Mouse (Mus musculus) forebrain, postnatal 0 days (tissue): ENCODE measurements around the gene Dop1a. TPM values are rescaled to one million over a fixed set of nuclear protein-coding genes. Genes with fewer than 3 reads are reported as not detected.
"Not testable (repeated sequence)": the region's sequence is repeated elsewhere in the genome, so short reads cannot be mapped to it uniquely, and the experiment has no call there.

Experiments used
- ATAC-seq: fragments of 200-750 bp; cut with Nextera tagmentation; 2 replicates; pipeline ENCODE4 v1.8.0; 2017; ENCODE audit warnings: mild to moderate bottlenecking, moderate library complexity
- DNase-seq: peaks from one replicate; pipeline ENCODE4 v3.0.0-alpha.2; 2015
- H3K27ac ChIP-seq: fragments of 300-500 bp; sonication (generic); 2 replicates; pipeline ENCODE4 v1.5.1; 2014; ENCODE audit warnings: low read depth, mild to moderate bottlenecking, antibody characterized with exemption, low read length, moderate library complexity, mixed read lengths
- H3K27me3 ChIP-seq: fragments of 300-500 bp; sonication (generic); 2 replicates; pipeline ENCODE4 v1.6.1; 2014; ENCODE audit warnings: mild to moderate bottlenecking, low read length, mixed read lengths; ENCODE audit not compliant: insufficient read depth
- H3K36me3 ChIP-seq: fragments of 300-500 bp; sonication (generic); 2 replicates; pipeline ENCODE4 v1.6.1; 2014; ENCODE audit warnings: mild to moderate bottlenecking, moderate library complexity; ENCODE audit not compliant: insufficient read depth
- H3K4me1 ChIP-seq: fragments of 300-500 bp; sonication (generic); 2 replicates; pipeline ENCODE4 v1.6.1; 2014; ENCODE audit warnings: antibody characterized with exemption; ENCODE audit not compliant: insufficient read depth
- H3K4me2 ChIP-seq: fragments of 300-500 bp; sonication (generic); 2 replicates; pipeline ENCODE4 v1.6.1; 2014; ENCODE audit warnings: low read depth, mild to moderate bottlenecking, moderate library complexity
- H3K4me3 ChIP-seq: fragments of 300-500 bp; sonication (generic); 2 replicates; pipeline ENCODE4 v1.5.1; 2014; ENCODE audit warnings: low read depth, low read length, mixed read lengths
- H3K9ac ChIP-seq: fragments of 300-500 bp; sonication (generic); 2 replicates; pipeline ENCODE4 v1.6.1; 2014; ENCODE audit warnings: mild to moderate bottlenecking
- H3K9me3 ChIP-seq: fragments of 300-500 bp; sonication (generic); 2 replicates; pipeline ENCODE4 v1.6.1; 2016; ENCODE audit warnings: low read length
- CTCF ChIP-seq: sonication (generic); IDR thresholded peaks from 2 replicates; pipeline ENCODE4 v1.5.1; 2016; ENCODE audit warnings: antibody characterized with exemption, control low read depth, low read depth
- WGBS: fragments of 180-500 bp; shearing (Covaris S2); extraction: QIAGEN DNeasy Blood & Tissue Kit; methylation state at CpG from one replicate; pipeline ENCODE4 v1.1.7; 2014; 5-methylcytosine and 5-hydroxymethylcytosine counted together
- polyA plus RNA-seq: library from polyadenylated mRNA; unstranded; fragments of >200 nt; fragmentation: Nextera tagmentation; extraction: Ambion mirVana; gene quantifications from 2 replicates; pipeline ENCODE4 v1.2.1, GENCODE M21; 2015
- total RNA-seq: library from RNA; depleted of rRNA; stranded (reverse); fragments of >200 nt; gene quantifications from 2 replicates; pipeline ENCODE4 v1.2.3, GENCODE M21; 2014

Dop1a gene
- total and polyA plus RNA-seq, 2 experiments from 2014 or later: 18.2 to 71.1 TPM

DNA sequence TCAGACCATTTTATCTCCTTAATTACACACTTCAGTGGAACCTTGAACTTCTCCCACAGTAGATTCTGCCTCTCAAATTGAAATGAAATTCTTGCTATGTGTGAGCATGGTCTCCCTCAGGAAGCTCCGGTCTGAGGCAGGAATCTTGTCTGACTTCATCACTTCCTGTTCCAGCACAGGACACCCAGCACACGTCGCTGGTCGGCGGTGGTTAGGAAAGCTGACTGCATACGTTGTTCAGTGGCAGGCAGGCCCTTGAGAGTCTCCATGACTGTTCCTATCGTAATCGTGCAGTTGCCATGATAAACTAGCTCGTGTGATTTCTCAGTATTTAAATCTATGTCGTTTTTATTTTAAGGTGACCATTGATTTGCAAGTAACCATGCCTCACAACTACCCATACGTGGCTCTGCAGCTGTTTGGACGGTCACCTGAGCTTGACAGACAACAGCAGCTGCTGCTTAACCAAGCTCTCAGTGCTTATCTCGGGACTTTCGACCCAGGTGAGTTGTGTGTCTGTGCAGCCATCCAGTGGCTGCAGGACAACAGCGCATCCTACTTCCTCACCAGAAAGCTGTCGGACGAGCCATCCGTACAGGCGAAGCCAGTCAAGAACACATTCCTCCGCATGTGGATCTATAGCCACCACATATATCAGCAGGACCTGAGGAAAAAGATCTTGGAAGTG is 106.8 kb downstream of the Dop1a start:
- Histone ChIP-seq H3K4me2 (no peak overlapping the region), H3K4me3 (no peak overlapping the region), H3K36me3 (peaks cover 7% of the 10 kb centered on the region; the same call in 1 of the 2 replicates), H3K4me1 (peaks cover 8% of the 10 kb centered on the region; the same call in 1 of the 2 replicates), H3K9me3 (no peaks in the 10 kb centered on the region), H3K27ac (no peak overlapping the region), H3K9ac (no peak overlapping the region), H3K27me3 (no peaks in the 10 kb centered on the region)
- 88% methylated on average over 20 of the region's 20 CpGs for WGBS
- no peak for DNase-seq
- no peak for TF ChIP-seq CTCF
- no peak for ATAC-seq

- no peaks in the 10 kb centered on the region; the same call in 1 of the 2 replicates for H3K36me3 ChIP-seq
- DNase-seq (no peak), ATAC-seq (no peak)
- no peak overlapping the region for H3K9ac ChIP-seq
- H3K27ac ChIP-seq: no peak overlapping the region
- no peaks in the 10 kb centered on the region for H3K9me3 ChIP-seq
- 86% methylated on average over 6 of the region's 6 CpGs for WGBS
- peaks cover 8% of the 10 kb centered on the region; the same call in 1 of the 2 replicates for H3K4me1 ChIP-seq
- no peaks in the 10 kb centered on the region for H3K27me3 ChIP-seq
- no peak overlapping the region for H3K4me3 ChIP-seq
- TF ChIP-seq CTCF: no peak
- H3K4me2 ChIP-seq: no peak overlapping the region
These were observed 108.2 kb downstream of the Dop1a start for GRCm38 (mm10) chr9:86575178-86575577.

GRCm38 (mm10) chr9:86579657-86580056 is 112.7 kb downstream of the Dop1a start:
- no peak for DNase-seq
- ATAC-seq: no peak
- no peaks in the 10 kb centered on the region; the same call in 1 of the 2 replicates for H3K36me3 ChIP-seq
- H3K4me2 ChIP-seq: no peak overlapping the region
- no peak overlapping the region for H3K27ac ChIP-seq
- no peak overlapping the region for H3K9ac ChIP-seq
- H3K4me1 ChIP-seq: no peaks in the 10 kb centered on the region
- H3K27me3 ChIP-seq: no peaks in the 10 kb centered on the region
- H3K9me3 ChIP-seq: no peaks in the 10 kb centered on the region
- no peak overlapping the region for H3K4me3 ChIP-seq
- 95% methylated on average over 10 of the region's 10 CpGs for WGBS
- no peak for TF ChIP-seq CTCF

- peak; percentile 66; the same call in 1 of the 2 replicates for ATAC-seq
- Histone ChIP-seq H3K9ac (no peak overlapping the region), H3K27me3 (no peaks in the 10 kb centered on the region), H3K9me3 (no peaks in the 10 kb centered on the region), H3K36me3 (no peaks in the 10 kb centered on the region; the same call in 1 of the 2 replicates), H3K4me3 (no peak overlapping the region), H3K4me2 (no peak overlapping the region), H3K4me1 (no peaks in the 10 kb centered on the region), H3K27ac (no peak overlapping the region)
- WGBS: 56% methylated on average over 3 of the region's 3 CpGs
- DNase-seq: peak; percentile 74
- TF ChIP-seq CTCF: peak; percentile 91
These were observed 116.8 kb downstream of the Dop1a start for GRCm38 (mm10) chr9:86583740-86584139.

GRCm38 (mm10) chr9:86587019-86587795 is 120.3 kb downstream of the Dop1a start:
- DNase-seq: no peak
- Histone ChIP-seq H3K4me3 (no peak overlapping the region), H3K36me3 (no peaks in the 10 kb centered on the region), H3K9ac (no peak overlapping the region), H3K9me3 (no peaks in the 10 kb centered on the region), H3K27me3 (no peaks in the 10 kb centered on the region), H3K27ac (no peak overlapping the region), H3K4me2 (no peak overlapping the region), H3K4me1 (no peaks in the 10 kb centered on the region)
- 93% methylated on average over 11 of the region's 11 CpGs for WGBS
- TF ChIP-seq CTCF: no peak
- no peak for ATAC-seq

- Histone ChIP-seq H3K4me3 (no peak overlapping the region), H3K36me3 (no peaks in the 10 kb centered on the region), H3K27ac (0 out of 2 replicates have a peak overlapping the region, but pooled peaks have one; percentile 9), H3K9ac (no peak overlapping the region), H3K4me1 (no peaks in the 10 kb centered on the region), H3K9me3 (no peaks in the 10 kb centered on the region), H3K4me2 (no peak overlapping the region), H3K27me3 (no peaks in the 10 kb centered on the region)
- peak; percentile 77 for TF ChIP-seq CTCF
- ATAC-seq (peak; percentile 81), DNase-seq (peak; percentile 48)
- 75% methylated on average over 19 of the region's 19 CpGs for WGBS
These were observed 126.0 kb downstream of the Dop1a start for GRCm38 (mm10) chr9:86592676-86593668.

GRCm38 (mm10) chr9:86594357-86594767 is 127.4 kb downstream of the Dop1a start:
- not testable (repeated sequence) for H3K4me3 ChIP-seq, H3K36me3 ChIP-seq, H3K9me3 ChIP-seq, H3K4me2 ChIP-seq, ATAC-seq, H3K9ac ChIP-seq, H3K4me1 ChIP-seq, H3K27me3 ChIP-seq, DNase-seq, H3K27ac ChIP-seq
- 73% methylated on average over 9 of the region's 10 CpGs for WGBS

- not testable (repeated sequence) for H3K36me3 ChIP-seq, H3K4me1 ChIP-seq, H3K27ac ChIP-seq, H3K9me3 ChIP-seq, DNase-seq, H3K9ac ChIP-seq, H3K4me3 ChIP-seq, H3K27me3 ChIP-seq, ATAC-seq, H3K4me2 ChIP-seq
These were observed 130.0 kb downstream of the Dop1a start for GRCm38 (mm10) chr9:86596983-86597382.
